Mouse (Mus musculus) liver, embryonic 12.5 days (tissue): ENCODE measurements at regions not wholly inside any gene's neighbourhood (a gene's known extent, or its start where the extent isn't known, plus 50 kb on each side); places are given as distances from the start of the nearest gene placed in this dataset.

Source experiments
- ATAC-seq: fragments of 200-750 bp; cut with Nextera tagmentation; 2 replicates; pipeline ENCODE4 v1.8.0; 2017; ENCODE audit warnings: moderate number of reproducible peaks, mild to moderate bottlenecking, moderate library complexity
- H3K27ac ChIP-seq: fragments of 300-500 bp; sonication (generic); 2 replicates; pipeline ENCODE4 v1.5.1; 2016; ENCODE audit warnings: mild to moderate bottlenecking
- H3K27me3 ChIP-seq: fragments of 300-500 bp; sonication (generic); replicated peaks from 2 replicates; pipeline ENCODE4 v1.6.1; 2016; ENCODE audit warnings: mild to moderate bottlenecking, moderate library complexity
- H3K36me3 ChIP-seq: fragments of 300-500 bp; sonication (generic); 2 replicates; pipeline ENCODE4 v1.6.1; 2016; ENCODE audit warnings: mild to moderate bottlenecking, moderate library complexity
- H3K4me1 ChIP-seq: fragments of 300-500 bp; sonication (generic); 2 replicates; pipeline ENCODE4 v1.6.1; 2016
- H3K4me2 ChIP-seq: fragments of 300-500 bp; sonication (generic); 2 replicates; pipeline ENCODE4 v1.6.1; 2016; ENCODE audit warnings: mild to moderate bottlenecking, moderate library complexity
- H3K4me3 ChIP-seq: fragments of 300-500 bp; sonication (generic); 2 replicates; pipeline ENCODE4 v1.5.1; 2016; ENCODE audit warnings: mild to moderate bottlenecking, moderate library complexity
- H3K9ac ChIP-seq: fragments of 300-500 bp; sonication (generic); 2 replicates; pipeline ENCODE4 v1.6.1; 2016; ENCODE audit warnings: mild to moderate bottlenecking, moderate library complexity
- H3K9me3 ChIP-seq: fragments of 300-500 bp; sonication (generic); replicated peaks from 2 replicates; pipeline ENCODE4 v1.6.1; 2016; ENCODE audit warnings: mild to moderate bottlenecking, moderate library complexity
- WGBS: fragments of 180-500 bp; shearing (Covaris S2); methylation state at CpG from one replicate; pipeline ENCODE4 v1.1.7; 2016; ENCODE audit not compliant: insufficient replicate concordance; 5-methylcytosine and 5-hydroxymethylcytosine counted together

DNA sequence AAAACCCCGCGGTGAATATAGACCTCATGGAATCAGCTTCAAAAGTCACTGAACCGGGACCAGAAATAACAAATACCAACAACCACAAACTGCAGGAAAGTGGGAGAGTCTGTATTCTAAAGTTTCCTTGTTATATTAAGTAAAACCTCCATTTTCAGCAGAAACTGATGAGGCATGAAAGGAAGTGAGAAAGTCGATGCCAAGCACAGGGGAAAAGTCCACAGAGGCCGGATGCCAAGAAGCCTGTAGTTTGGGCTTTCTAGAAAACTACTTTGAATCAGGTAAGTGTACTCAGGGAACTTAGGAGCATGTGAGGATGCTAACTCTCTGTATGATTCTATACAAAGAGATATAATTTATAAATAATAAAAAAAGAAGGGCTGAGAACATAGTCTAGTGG is 154.8 kb downstream of the Kcnrg start:
- Histone ChIP-seq H3K4me1 (no peaks in the 10 kb centered on the region), H3K27me3 (no peaks in the 10 kb centered on the region), H3K9ac (no peak overlapping the region), H3K4me3 (no peak overlapping the region), H3K27ac (no peak overlapping the region), H3K9me3 (no peaks in the 10 kb centered on the region), H3K4me2 (no peak overlapping the region), H3K36me3 (no peaks in the 10 kb centered on the region)
- ATAC-seq = no peak
- 79% methylated on average over 5 of the region's 5 CpGs for WGBS

DNA sequence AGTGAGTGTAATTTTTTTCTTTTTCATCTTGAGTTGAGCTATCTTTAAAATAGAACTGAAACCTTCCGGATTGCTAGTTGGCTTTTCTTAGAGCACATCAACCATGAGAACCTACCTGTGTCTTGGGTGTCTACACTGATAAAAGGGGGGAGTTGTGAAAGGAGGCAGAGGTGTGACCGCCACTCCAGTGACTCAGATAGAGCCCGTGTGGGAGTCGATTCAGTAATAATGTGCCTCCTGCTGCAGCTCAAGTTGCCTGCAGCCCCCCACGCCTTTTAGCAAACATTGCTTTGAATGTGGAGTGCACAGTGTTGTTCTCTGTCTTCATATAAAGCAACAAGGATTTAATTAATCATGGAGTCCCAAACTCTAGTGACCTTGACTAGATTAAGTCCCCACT is 162.6 kb downstream of the Kcnrg start:
- Histone ChIP-seq H3K27me3 (no peaks in the 10 kb centered on the region), H3K36me3 (no peaks in the 10 kb centered on the region), H3K4me1 (no peaks in the 10 kb centered on the region), H3K9ac (no peak overlapping the region), H3K4me3 (no peak overlapping the region), H3K4me2 (no peak overlapping the region), H3K27ac (no peak overlapping the region), H3K9me3 (no peaks in the 10 kb centered on the region)
- 62% methylated on average over 5 of the region's 5 CpGs for WGBS
- no peak for ATAC-seq

DNA sequence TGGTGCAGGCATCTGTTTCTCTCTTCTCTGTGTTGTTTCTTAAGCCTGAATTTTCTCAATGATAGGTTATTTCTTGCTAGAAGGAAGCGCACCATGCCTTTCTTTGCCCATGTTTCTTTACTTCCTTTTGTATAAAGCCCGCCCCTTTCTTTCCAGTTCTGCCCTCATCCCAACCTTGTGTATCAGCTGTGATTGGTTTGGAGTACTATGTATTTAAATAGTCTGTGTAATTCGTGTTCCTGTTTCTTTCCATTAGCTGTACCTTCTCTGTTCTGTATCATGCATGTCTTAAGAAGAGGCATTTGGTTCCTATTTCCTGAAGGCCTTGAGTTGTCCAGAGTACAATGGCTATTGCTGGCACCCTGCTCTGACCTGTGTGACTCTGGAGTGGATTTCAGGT is 166.9 kb downstream of the Kcnrg start:
- WGBS = 54% methylated on average over 3 of the region's 3 CpGs
- Histone ChIP-seq H3K36me3 (no peaks in the 10 kb centered on the region), H3K27me3 (no peaks in the 10 kb centered on the region), H3K4me2 (no peak overlapping the region), H3K27ac (no peak overlapping the region), H3K4me3 (no peak overlapping the region), H3K9ac (no peak overlapping the region), H3K4me1 (no peaks in the 10 kb centered on the region), H3K9me3 (no peaks in the 10 kb centered on the region)
- no peak for ATAC-seq

DNA sequence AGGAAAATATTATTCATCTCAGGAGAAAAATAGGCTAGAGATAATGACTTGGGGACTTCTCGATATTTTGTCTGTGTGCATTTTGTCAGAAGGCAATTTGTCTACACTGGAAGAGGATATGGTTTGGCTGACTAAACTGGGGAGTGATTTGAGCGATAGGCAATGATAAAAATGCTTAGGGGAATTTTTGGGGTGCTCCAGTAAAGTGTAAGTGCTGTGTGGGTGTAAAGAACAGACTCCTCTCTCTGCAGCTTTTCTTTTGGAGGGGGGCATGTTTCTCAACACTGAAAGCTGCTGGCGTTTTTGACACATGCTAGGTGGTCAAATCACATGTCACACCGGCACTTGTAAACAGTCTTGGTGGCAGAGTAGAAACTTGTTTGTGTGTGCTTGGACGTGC is 171.4 kb downstream of the Kcnrg start:
- H3K27ac ChIP-seq = no peak overlapping the region
- no peaks in the 10 kb centered on the region for H3K36me3 ChIP-seq
- no peak for ATAC-seq
- no peak overlapping the region for H3K9ac ChIP-seq
- WGBS = 65% methylated on average over 5 of the region's 5 CpGs
- no peak overlapping the region for H3K4me3 ChIP-seq
- no peaks in the 10 kb centered on the region for H3K27me3 ChIP-seq
- no peaks in the 10 kb centered on the region for H3K4me1 ChIP-seq
- no peaks in the 10 kb centered on the region for H3K9me3 ChIP-seq
- no peak overlapping the region for H3K4me2 ChIP-seq

DNA sequence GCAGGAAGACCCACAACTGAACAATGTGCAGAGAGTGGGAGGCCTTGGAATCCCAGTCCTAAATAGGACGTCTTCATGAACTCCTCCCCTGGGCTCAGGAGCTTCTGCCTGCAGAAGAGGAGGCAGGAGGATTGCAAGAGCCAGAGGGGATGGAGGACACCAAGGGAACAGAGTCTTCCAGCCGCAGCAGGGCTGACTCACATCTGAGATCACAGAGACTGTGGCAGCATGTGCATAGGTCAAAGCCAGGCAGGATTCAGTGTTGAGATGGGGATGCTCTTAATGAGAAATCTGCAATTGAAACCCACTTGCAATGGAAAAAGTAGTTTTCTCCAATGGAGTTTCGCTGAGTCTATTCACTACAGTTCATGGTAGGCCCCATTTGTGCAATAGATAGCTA is 175.9 kb downstream of the Kcnrg start:
- Histone ChIP-seq H3K27ac (no peak overlapping the region), H3K27me3 (no peaks in the 10 kb centered on the region), H3K9ac (no peak overlapping the region), H3K4me2 (no peak overlapping the region), H3K9me3 (no peaks in the 10 kb centered on the region), H3K36me3 (no peaks in the 10 kb centered on the region), H3K4me3 (no peak overlapping the region), H3K4me1 (no peaks in the 10 kb centered on the region)
- ATAC-seq = no peak
- 67% methylated on average over 3 of the region's 3 CpGs for WGBS

DNA sequence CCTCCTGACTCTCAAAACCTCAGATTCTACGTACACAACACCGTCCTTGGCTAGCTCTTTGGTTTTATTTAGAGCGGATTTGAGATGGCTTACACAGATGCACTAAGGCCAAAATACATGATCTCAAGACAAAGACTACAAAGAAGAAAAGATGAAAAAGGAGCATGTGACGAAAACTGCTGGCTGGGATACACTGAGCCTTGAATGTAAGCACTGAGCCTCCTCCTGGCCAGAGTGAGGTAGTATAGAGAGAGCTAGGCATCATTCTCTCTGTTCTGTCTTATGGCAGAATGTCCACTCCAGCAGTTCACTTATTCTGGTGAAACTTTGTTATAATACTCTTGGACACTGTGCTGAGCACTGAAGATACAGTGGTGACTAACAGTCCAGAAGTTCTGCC is 177.4 kb downstream of the Kcnrg start:
- no peaks in the 10 kb centered on the region for H3K9me3 ChIP-seq
- no peak overlapping the region for H3K4me2 ChIP-seq
- no peaks in the 10 kb centered on the region for H3K27me3 ChIP-seq
- WGBS = 72% methylated on average over 4 of the region's 4 CpGs
- H3K4me1 ChIP-seq = no peaks in the 10 kb centered on the region
- no peak for ATAC-seq
- no peak overlapping the region for H3K27ac ChIP-seq
- no peak overlapping the region for H3K9ac ChIP-seq
- H3K4me3 ChIP-seq = no peak overlapping the region
- no peaks in the 10 kb centered on the region for H3K36me3 ChIP-seq

DNA sequence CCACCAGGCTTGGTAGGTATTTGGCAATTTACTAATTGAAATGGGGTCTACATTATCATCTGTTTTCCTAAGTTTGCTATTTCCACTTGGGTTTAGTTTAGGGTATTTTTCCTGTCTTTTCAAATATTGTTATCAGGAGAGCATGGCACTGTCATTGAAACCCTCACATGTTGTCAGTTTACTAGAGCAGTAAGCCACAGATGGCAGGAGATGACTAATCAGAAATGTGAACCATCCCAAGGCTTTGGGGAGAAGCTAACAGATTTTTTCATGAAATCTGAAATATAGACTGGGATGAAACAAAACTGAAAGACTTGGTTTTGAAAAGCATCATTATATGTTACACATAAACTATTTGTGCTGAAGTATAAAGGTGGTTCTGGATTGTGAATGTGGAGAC is 178.8 kb downstream of the Kcnrg start:
- no peaks in the 10 kb centered on the region for H3K4me1 ChIP-seq

DNA sequence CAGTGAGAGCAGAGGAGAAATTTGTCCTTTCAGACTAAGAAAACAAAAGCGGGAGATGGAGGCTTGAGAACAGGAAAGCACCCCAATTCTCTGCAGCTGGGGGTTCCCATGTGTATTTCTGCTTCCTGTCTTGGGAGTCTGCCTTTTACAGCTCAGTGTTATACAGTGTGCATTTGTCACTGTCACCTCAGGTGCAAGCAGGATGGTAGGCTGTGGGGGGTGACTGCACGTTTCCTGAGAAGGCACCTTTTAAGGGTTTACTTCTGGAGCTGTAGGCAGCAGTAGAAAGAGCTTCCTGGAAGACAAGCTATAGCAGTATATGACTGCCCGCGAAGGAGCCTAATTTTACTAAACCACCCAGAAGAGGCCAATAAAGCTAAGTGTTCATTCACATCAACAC is 180.5 kb downstream of the Kcnrg start:
- H3K36me3 ChIP-seq = no peaks in the 10 kb centered on the region
- no peak overlapping the region for H3K4me2 ChIP-seq
- no peaks in the 10 kb centered on the region for H3K4me1 ChIP-seq
- no peaks in the 10 kb centered on the region for H3K9me3 ChIP-seq
- H3K27ac ChIP-seq = no peak overlapping the region
- ATAC-seq = no peak
- no peak overlapping the region for H3K9ac ChIP-seq
- 67% methylated on average over 4 of the region's 4 CpGs for WGBS
- no peaks in the 10 kb centered on the region for H3K27me3 ChIP-seq
- no peak overlapping the region for H3K4me3 ChIP-seq

More for the DNA sequence above, 178.8 kb downstream of the Kcnrg start:
- H3K36me3 ChIP-seq = no peaks in the 10 kb centered on the region
- H3K27me3 ChIP-seq = no peaks in the 10 kb centered on the region
- no peaks in the 10 kb centered on the region for H3K9me3 ChIP-seq
- no peak for ATAC-seq
- H3K4me3 ChIP-seq = no peak overlapping the region
- no peak overlapping the region for H3K4me2 ChIP-seq
- H3K27ac ChIP-seq = no peak overlapping the region
- H3K9ac ChIP-seq = no peak overlapping the region

DNA sequence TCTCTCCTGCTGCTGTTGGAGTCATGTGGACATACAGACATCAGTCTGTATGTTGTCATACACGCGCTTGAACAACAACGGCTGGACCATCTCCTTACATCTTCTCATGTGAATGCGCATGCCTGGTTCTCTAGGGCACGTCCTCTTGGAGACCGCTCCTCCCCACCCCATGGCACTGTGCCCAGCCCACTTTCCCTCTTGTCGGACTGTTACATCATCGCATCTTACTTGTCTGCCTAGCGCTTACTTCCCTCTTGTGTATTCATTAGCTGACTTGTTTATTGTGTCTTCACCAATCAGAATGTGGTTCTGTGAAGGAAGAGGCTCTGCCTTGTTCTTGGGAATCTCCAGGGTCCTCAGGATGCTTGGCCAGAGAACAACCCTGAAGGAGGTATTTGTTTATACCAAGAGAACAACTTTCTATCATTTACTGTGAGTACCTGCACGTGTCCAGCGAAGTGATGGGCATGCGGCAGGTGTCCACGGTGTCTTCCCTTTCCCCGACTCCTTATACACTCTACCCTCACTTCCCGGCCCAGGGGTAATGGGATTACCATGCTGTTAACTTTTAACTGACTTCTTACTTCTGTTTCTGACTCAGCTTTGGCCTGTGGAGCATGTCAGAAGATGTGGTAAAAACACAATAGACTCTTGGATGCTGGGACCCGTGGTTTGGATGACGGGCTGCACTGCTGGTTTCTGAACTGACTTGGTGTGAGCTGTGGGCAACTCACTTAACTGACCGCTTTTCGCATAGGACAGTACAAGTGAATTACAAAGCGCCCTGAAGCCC is 181.9 kb downstream of the Kcnrg start:
- H3K4me1 ChIP-seq = no peaks in the 10 kb centered on the region
- no peak overlapping the region for H3K27ac ChIP-seq
- 79% methylated on average over 20 of the region's 20 CpGs for WGBS
- no peaks in the 10 kb centered on the region for H3K27me3 ChIP-seq
- H3K4me3 ChIP-seq = no peak overlapping the region
- no peak overlapping the region for H3K4me2 ChIP-seq
- H3K9me3 ChIP-seq = no peaks in the 10 kb centered on the region
- H3K36me3 ChIP-seq = no peaks in the 10 kb centered on the region
- H3K9ac ChIP-seq = no peak overlapping the region
- ATAC-seq = no peak

DNA sequence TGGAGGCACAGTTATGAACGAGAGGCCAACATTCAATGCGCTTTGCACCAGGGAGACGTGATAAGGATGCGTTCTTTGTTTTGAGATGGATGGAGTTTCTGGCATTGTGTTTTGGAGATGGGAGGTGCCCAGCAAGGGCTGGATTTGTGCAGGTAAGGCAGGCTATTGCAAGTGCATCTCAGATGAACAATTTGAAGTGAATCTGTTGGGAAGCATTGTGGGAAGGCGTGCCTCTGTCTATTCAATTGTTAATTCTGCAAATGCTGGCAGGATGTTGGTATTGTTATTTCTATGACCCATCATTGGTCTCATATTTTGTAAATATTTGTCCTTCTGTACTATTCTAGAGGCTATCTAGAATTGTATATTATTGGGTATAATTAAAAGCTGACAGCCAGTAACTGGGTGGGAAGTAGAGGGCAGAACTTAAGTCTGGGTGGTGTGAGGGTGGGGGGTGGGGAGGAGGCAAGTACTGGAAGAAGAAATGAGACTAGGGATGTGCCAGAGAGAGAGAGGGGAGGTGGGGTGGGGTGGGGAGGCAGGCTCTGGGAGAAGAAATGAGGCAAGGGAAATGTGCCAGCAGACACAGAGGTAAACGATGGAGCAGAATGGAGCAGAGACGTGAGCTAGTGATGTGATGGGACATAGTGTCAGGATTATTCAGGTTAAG is 188.9 kb downstream of the Kcnrg start:
- Histone ChIP-seq H3K27me3 (no peaks in the 10 kb centered on the region), H3K36me3 (no peaks in the 10 kb centered on the region), H3K9ac (no peak overlapping the region), H3K4me2 (no peak overlapping the region), H3K4me1 (no peaks in the 10 kb centered on the region), H3K9me3 (no peaks in the 10 kb centered on the region), H3K27ac (no peak overlapping the region), H3K4me3 (no peak overlapping the region)
- WGBS = 74% methylated on average over 7 of the region's 7 CpGs
- no peak for ATAC-seq

DNA sequence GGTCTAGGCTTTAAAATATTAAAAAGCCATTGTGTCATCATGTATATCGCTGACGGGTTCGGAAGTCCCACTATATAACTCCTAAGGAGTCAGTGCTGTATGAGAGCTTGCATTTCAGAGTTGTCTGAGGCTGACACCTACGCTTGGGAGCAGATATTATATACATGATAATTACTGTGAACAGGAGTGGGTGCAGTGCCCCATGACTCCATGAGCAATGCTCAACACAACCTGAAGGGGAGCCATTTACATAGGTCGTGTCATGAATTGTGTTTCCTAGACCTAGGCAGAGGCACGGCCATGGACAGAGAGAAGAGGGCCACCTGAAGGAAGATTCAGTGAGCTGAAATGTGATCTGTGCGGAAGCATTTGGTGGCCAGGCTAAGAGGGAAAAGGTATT is 189.4 kb downstream of the Kcnrg start:
- H3K4me1 ChIP-seq = no peaks in the 10 kb centered on the region
- H3K27ac ChIP-seq = no peak overlapping the region
- no peak overlapping the region for H3K9ac ChIP-seq
- H3K4me2 ChIP-seq = no peak overlapping the region
- ATAC-seq = no peak
- no peak overlapping the region for H3K4me3 ChIP-seq
- WGBS = 77% methylated on average over 7 of the region's 7 CpGs
- H3K27me3 ChIP-seq = no peaks in the 10 kb centered on the region
- no peaks in the 10 kb centered on the region for H3K9me3 ChIP-seq
- H3K36me3 ChIP-seq = no peaks in the 10 kb centered on the region

DNA sequence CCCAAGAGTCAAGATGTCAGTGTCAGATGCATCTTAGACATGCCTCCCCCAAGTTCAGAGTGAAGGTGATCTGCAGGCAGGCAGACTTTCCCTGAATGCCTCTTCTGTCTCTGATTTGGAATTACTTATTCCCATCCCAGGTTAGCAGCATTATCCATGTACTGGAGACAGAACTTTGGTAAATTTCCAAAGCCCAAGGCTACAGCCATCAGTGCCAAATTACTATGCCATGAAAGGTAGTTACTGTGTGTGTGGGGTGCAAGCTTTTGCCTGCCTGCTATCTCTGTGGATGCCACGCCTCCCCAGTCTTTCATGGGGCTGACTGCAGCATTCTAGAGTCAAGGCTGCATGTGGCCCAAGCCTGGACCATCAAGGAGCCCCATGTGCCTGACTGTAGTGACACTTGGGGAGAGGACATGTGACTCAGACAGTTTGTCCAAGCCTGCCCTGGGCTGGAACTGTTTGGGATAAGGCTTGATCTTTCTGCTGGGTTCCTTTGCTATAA is 196.2 kb downstream of the Kcnrg start:
- 23% methylated on average over 1 of the region's 1 CpGs for WGBS
- Histone ChIP-seq H3K4me2 (no peak overlapping the region), H3K9me3 (no peaks in the 10 kb centered on the region), H3K27me3 (no peaks in the 10 kb centered on the region), H3K36me3 (no peaks in the 10 kb centered on the region), H3K4me3 (no peak overlapping the region), H3K27ac (no peak overlapping the region), H3K9ac (no peak overlapping the region), H3K4me1 (no peaks in the 10 kb centered on the region)
- no peak for ATAC-seq
